Mouse (Mus musculus) stomach, postnatal 0 days (tissue): ENCODE measurements at regions not wholly inside any gene's neighbourhood (a gene's known extent, or its start where the extent isn't known, plus 50 kb on each side); places are given as distances from the start of the nearest gene placed in this dataset.

ENCODE experiments used
- CTCF ChIP-seq: IDR thresholded peaks from 2 replicates; pipeline ENCODE4 v1.5.1; 2016; ENCODE audit warnings: antibody characterized with exemption, low read depth, mild to moderate bottlenecking, moderate library complexity
- EP300 ChIP-seq: optimal IDR thresholded peaks from 2 replicates; pipeline ENCODE3; 2016; ENCODE audit warnings: antibody characterized with exemption

- TF ChIP-seq CTCF (no peak), EP300 (no peak)
Observed at GRCm38 (mm10) chr19:20156398-20156937, 234.3 kb downstream of the Anxa1 start.
